Comparison of ENCODE assay signal across 9 mouse cellular contexts in genomic region chr10:59593826-59594570, GRCm38 (mm10). TPM values are rescaled to one million over a fixed set of nuclear protein-coding genes. Genes with fewer than 3 reads are reported as not detected.
DNase-seq lines count a peak whose midpoint lies in the region; ATAC-seq and TF ChIP-seq lines count a peak whose summit lies in the region.
"Had no signal": no experiment of that assay in that cellular context is flagged by ENCODE, and none has a peak within 500 bp of the region (broad histone marks: within the 10 kb centered on the region; RNA-seq: fewer than 3 reads in every experiment).

No protein-coding gene starts in this region.

- no peaks in the 10 kb centered on the region for H3K27me3 ChIP-seq in forebrain, postnatal 0 days (ENCODE audit: insufficient read depth, low read length)
- H3K27me3 ChIP-seq in forebrain, embryonic 10.5 days (ENCODE audit: poor library complexity, severe bottlenecking) = no peaks in the 10 kb centered on the region
- H3K27me3 ChIP-seq in CH12.LX (replicated peaks) = no peaks in the 10 kb centered on the region
- no peaks in the 10 kb centered on the region for H3K27me3 ChIP-seq in midbrain, embryonic 14.5 days (ENCODE audit: control insufficient read depth, insufficient read depth, low read length)
- H3K27me3 ChIP-seq: embryonic facial prominence, embryonic 13.5 days had no signal

- H3K36me3 ChIP-seq in forebrain, postnatal 0 days (ENCODE audit: insufficient read depth) = no peaks in the 10 kb centered on the region
- H3K36me3 ChIP-seq in forebrain, embryonic 10.5 days (replicated peaks) = peaks cover 3% of the 10 kb centered on the region; the same call in 1 of the 2 replicates
- peaks cover 0 to 3% of the 10 kb centered on the region in 2 experiments for H3K36me3 ChIP-seq in CH12.LX (replicated peaks in 1 of 2; ENCODE audit: control insufficient read depth in 1 of 2, insufficient read depth in 1 of 2, low read length in 1 of 2)
- H3K36me3 ChIP-seq in midbrain, embryonic 14.5 days (ENCODE audit: control insufficient read depth, insufficient read depth, low read length) = no peaks in the 10 kb centered on the region

- H3K4me3 ChIP-seq in forebrain, postnatal 0 days (ENCODE audit: low read depth, low read length) = no peak overlapping the region
- H3K4me3 ChIP-seq in forebrain, embryonic 10.5 days = no peak overlapping the region
- no peak overlapping the region for H3K4me3 ChIP-seq in CH12.LX (replicated peaks in 1 of 3; ENCODE audit: low read depth in 2 of 3, low read length in 2 of 3, poor library complexity in 1 of 3)
- no peak overlapping the region for H3K4me3 ChIP-seq in midbrain, embryonic 14.5 days (replicated peaks; ENCODE audit: low read depth, low read length)
- H3K4me3 ChIP-seq: embryonic facial prominence, embryonic 13.5 days had no signal

- peak; percentile 39 for DNase-seq in forebrain, postnatal 0 days
- DNase-seq in forebrain, embryonic 10.5 days (ENCODE audit: extremely low spot score, low spot score) = no peak
- DNase-seq in CH12.LX (ENCODE audit: extremely low read depth) = peak; percentile 64
- peak; percentile 52 to 65 for DNase-seq in kidney, postnatal 4 days
- DNase-seq in skeletal muscle tissue, adult 2 months (ENCODE audit: low read depth, low spot score) = peak; percentile 30
- no peak for DNase-seq in midbrain, embryonic 14.5 days
- no peak for DNase-seq in embryo, embryonic 11 days

- no peak for TF ChIP-seq CTCF in forebrain, postnatal 0 days (IDR thresholded peaks at IDR 0.05; ENCODE audit: low read depth)
- peak in 1 of 2 experiments; percentile 28; a peak in 2 of 4 replicates for TF ChIP-seq CTCF in CH12.LX (conservative IDR thresholded peaks at IDR 0.05 in 1 of 2, IDR thresholded peaks at IDR 0.05 in 1 of 2; ENCODE audit: low read depth in 2 of 2, low read length in 2 of 2)

- in situ Hi-C loops in CH12.LX (cut with MboI; ENCODE audit: low pct_ligation_motif_present, low pct_unique_long_range_greater_than_20kb, low sequenced_read_pairs) = no loop called here

- no peak overlapping the region for H3K4me2 ChIP-seq in forebrain, postnatal 0 days (ENCODE audit: low read depth)
- H3K4me2 ChIP-seq in CH12.LX (ENCODE audit: insufficient read depth, low read depth, poor library complexity, severe bottlenecking) = no peak overlapping the region; the same call in 1 of the 2 replicates
- no peak overlapping the region for H3K4me2 ChIP-seq in midbrain, embryonic 14.5 days (ENCODE audit: low read length)
- H3K4me2 ChIP-seq: embryonic facial prominence, embryonic 13.5 days had no signal

- ATAC-seq in forebrain, postnatal 0 days = peak; percentile 63; the same call in 1 of the 2 replicates
- 0 out of 2 replicates have a peak, but pooled peaks have one; percentile 44 for ATAC-seq in erythroid progenitor cell, adult 5-6 weeks (replicated peaks; ENCODE audit: low FRiP score, poor library complexity, severe bottlenecking)
- ATAC-seq in midbrain, embryonic 14.5 days (ENCODE audit: low FRiP score, low TSS enrichment) = no peak

- 75% methylated on average over 13 of the region's 13 CpGs for WGBS in forebrain, postnatal 0 days
- 84% methylated on average over 13 of the region's 13 CpGs for WGBS in forebrain, embryonic 10.5 days
- WGBS in midbrain, embryonic 14.5 days = 83% methylated on average over 13 of the region's 13 CpGs

- no peak; the same call in 1 of the 2 replicates for TF ChIP-seq POLR2A in CH12.LX (IDR thresholded peaks at IDR 0.05; ENCODE audit: low read depth, low read length)

- no peak overlapping the region for H3K27ac ChIP-seq in forebrain, postnatal 0 days (ENCODE audit: low read depth, low read length)
- no peak overlapping the region for H3K27ac ChIP-seq in forebrain, embryonic 10.5 days
- H3K27ac ChIP-seq in CH12.LX (ENCODE audit: insufficient read depth, low read depth) = no peak overlapping the region
- no peak overlapping the region for H3K27ac ChIP-seq in midbrain, embryonic 14.5 days (replicated peaks; ENCODE audit: low read depth, low read length)
- H3K27ac ChIP-seq: embryonic facial prominence, embryonic 13.5 days had no signal

- no peak; the same call in 1 of the 2 replicates for TF ChIP-seq EP300 in CH12.LX (IDR thresholded peaks at IDR 0.05; ENCODE audit: low read length)

- H3K4me1 ChIP-seq in forebrain, postnatal 0 days (ENCODE audit: insufficient read depth) = no peaks in the 10 kb centered on the region
- H3K4me1 ChIP-seq in forebrain, embryonic 10.5 days = no peaks in the 10 kb centered on the region
- peaks cover 12 to 34% of the 10 kb centered on the region in 2 experiments for H3K4me1 ChIP-seq in CH12.LX (ENCODE audit: control insufficient read depth in 1 of 2, insufficient read depth in 2 of 2)
- H3K4me1 ChIP-seq in midbrain, embryonic 14.5 days (ENCODE audit: control insufficient read depth, insufficient read depth, low read length) = no peaks in the 10 kb centered on the region
- H3K4me1 ChIP-seq: embryonic facial prominence, embryonic 13.5 days had no signal

- H3K79me2 ChIP-seq in CH12.LX (replicated peaks; ENCODE audit: control insufficient read depth, extremely low read depth, insufficient read depth, poor library complexity, severe bottlenecking) = no peaks in the 10 kb centered on the region

- peak; percentile 0 for TF ChIP-seq RAD21 in CH12.LX (IDR thresholded peaks at IDR 0.05; ENCODE audit: low read depth, low read length)

- dilution Hi-C loops in CH12.LX (cut with MboI; ENCODE audit: extremely low pct_ligation_motif_present, extremely low pct_unique_long_range_greater_than_20kb, low sequenced_read_pairs) = no loop called here

- no peaks in the 10 kb centered on the region for H3K9me3 ChIP-seq in forebrain, postnatal 0 days (ENCODE audit: low read length)
- no peaks in the 10 kb centered on the region for H3K9me3 ChIP-seq in forebrain, embryonic 10.5 days
- no peaks in the 10 kb centered on the region for H3K9me3 ChIP-seq in CH12.LX (replicated peaks; ENCODE audit: low read length)
- H3K9me3 ChIP-seq in midbrain, embryonic 14.5 days (ENCODE audit: control insufficient read depth, low read length) = no peaks in the 10 kb centered on the region
- H3K9me3 ChIP-seq: embryonic facial prominence, embryonic 13.5 days had no signal

- no peak overlapping the region for H3K9ac ChIP-seq in forebrain, postnatal 0 days
- H3K9ac ChIP-seq in CH12.LX (ENCODE audit: insufficient read depth, low read depth) = no peak overlapping the region
- no peak overlapping the region for H3K9ac ChIP-seq in midbrain, embryonic 14.5 days (replicated peaks; ENCODE audit: low read length)
- H3K9ac ChIP-seq: embryonic facial prominence, embryonic 13.5 days had no signal

TF ChIP-seq in CH12.LX, 34 proteins besides CTCF, POLR2A, EP300 and RAD21:
- no peak; the same call in 1 of the 2 replicates for TF ChIP-seq BHLHE40 (IDR thresholded peaks at IDR 0.05; ENCODE audit: low read depth, low read length)

RNA-seq across cellular contexts. Expression of gene Gm10322, which starts 21.9 kb away (rescaled TPM):
- total RNA-seq in forebrain, postnatal 0 days (2014; rRNA removed) = not detected in 2 replicates
- polyA plus RNA-seq in forebrain, postnatal 0 days (2015; fragmentation: Nextera tagmentation; extraction: Ambion mirVana) = not detected in 2 replicates
- not detected in 2 replicates for polyA plus RNA-seq in forebrain, embryonic 10.5 days (2016; fragmentation: Nextera tagmentation; extraction: Ambion mirVana)
- total RNA-seq in CH12.LX (2012; rRNA removed) (0.63 TPM in 1 of 2 replicates, not detected in the other), CH12.LX (2014; rRNA removed) (not detected in 2 replicates)
- polyA plus RNA-seq in CH12.LX (2012; ENCODE audit: insufficient read length, low read depth) = not detected in 2 replicates
- total RNA-seq in erythroid progenitor cell, adult 5-6 weeks (2015; ENCODE audit: low replicate concordance) = not detected in 2 replicates
- not detected in 2 replicates for total RNA-seq in erythroid progenitor cell, adult 5-6 weeks (2017; ENCODE audit: low replicate concordance)
- polyA plus RNA-seq in midbrain, embryonic 14.5 days (2014; fragmentation: Nextera tagmentation; extraction: Ambion mirVana) = not detected in 2 replicates
- polyA plus RNA-seq: embryonic facial prominence, embryonic 13.5 days had no signal

RNA-seq across cellular contexts. Expression of gene Mcu, which starts 22.5 kb away (rescaled TPM):
- 41.0 and 47.9 TPM in 2 replicates for total RNA-seq in forebrain, postnatal 0 days (2014; rRNA removed)
- polyA plus RNA-seq in forebrain, postnatal 0 days (2015; fragmentation: Nextera tagmentation; extraction: Ambion mirVana) = 51.4 and 58.0 TPM in 2 replicates
- 19.0 and 19.1 TPM in 2 replicates for polyA plus RNA-seq in forebrain, embryonic 10.5 days (2016; fragmentation: Nextera tagmentation; extraction: Ambion mirVana)
- total RNA-seq in CH12.LX (2012; rRNA removed) (4.8 and 5.3 TPM in 2 replicates), CH12.LX (2014; rRNA removed) (4.8 and 5.7 TPM in 2 replicates)
- polyA plus RNA-seq in CH12.LX (2012; ENCODE audit: insufficient read length, low read depth) = 3.5 and 4.9 TPM in 2 replicates
- 14.7 and 17.3 TPM in 2 replicates for total RNA-seq in erythroid progenitor cell, adult 5-6 weeks (2015; ENCODE audit: low replicate concordance)
- 14.8 and 16.8 TPM in 2 replicates for total RNA-seq in erythroid progenitor cell, adult 5-6 weeks (2017; ENCODE audit: low replicate concordance)
- polyA plus RNA-seq in midbrain, embryonic 14.5 days (2014; fragmentation: Nextera tagmentation; extraction: Ambion mirVana) = 24.7 and 29.9 TPM in 2 replicates

Comparison
In these comparisons a context has a peak if more than half of its experiments do, and no peak if none do; other contexts are left out.
1. DNase-seq: peak in forebrain, postnatal 0 days (single experiment), CH12.LX (single experiment), kidney, postnatal 4 days (2 of 2) and skeletal muscle tissue, adult 2 months (single experiment); none in forebrain, embryonic 10.5 days (single experiment), midbrain, embryonic 14.5 days (single experiment) and embryo, embryonic 11 days (single experiment).